Mouse (Mus musculus) CD4-positive, CD25-positive, alpha-beta regulatory T cell (primary cell): Measurements from ENCODE around the gene Epor. TPM values are rescaled to one million over a fixed set of nuclear protein-coding genes. Genes with fewer than 3 reads are reported as not detected.

Experiments
- polyA plus RNA-seq: library from polyadenylated mRNA; unstranded; fragments of 100-300 nt; shearing (Covaris generic); gene quantifications from one replicate; pipeline ENCODE4 v1.2.1, GENCODE M21; 2017

Epor gene
- polyA plus RNA-seq = 0.45 TPM

GRCm38 (mm10) chr9:21963417-21963816 is at the start of gene Epor:
Epor (minus strand) TSS chr9:21963506.

DNA sequence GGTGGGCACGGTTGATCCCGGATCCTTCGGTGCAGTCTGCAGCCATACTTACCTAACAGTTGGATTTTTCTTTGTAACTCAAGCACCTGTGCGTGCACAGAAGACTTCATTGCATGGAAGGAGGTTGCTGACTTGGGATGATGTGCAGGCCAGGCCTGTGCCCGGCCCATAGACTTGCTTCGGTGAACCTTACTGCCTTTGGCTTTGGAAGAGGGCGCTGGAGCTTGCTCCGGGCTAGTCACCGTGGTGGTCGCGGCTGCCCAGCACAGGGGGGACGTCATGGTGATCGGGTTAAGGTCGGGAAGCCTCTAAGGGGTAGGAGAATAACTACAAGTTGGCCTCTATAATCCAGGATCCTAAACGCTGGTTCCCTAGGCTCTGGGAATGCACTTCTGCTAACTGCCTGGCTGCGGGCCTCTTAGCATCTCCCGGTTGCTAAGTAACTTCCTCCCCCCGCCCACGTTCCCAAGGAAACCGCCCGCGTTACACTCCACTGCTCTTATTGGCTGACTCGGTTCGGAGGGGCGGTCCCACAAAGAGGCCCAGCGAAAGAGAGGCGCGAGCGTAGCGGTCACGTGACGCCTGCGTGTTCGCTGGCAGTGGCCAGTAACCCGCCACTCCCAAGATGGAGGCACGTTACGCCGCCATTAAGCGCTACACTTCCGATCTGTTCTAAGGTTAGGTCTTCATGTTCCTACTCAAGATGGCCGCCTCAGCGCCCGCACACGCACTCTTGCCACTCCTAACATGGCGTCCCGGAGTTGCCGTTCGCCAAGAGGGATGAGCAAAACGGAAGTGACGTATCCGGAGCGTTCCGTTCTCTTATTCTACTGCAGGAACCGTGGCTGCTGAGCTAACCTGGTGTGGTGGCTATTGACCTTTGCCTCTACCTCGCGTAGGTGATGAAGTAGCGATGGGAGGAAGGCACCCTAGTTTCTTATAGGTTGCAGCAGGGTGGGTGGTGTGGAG is 39.2 kb upstream of the Epor start, which contains the start of the genes Ccdc151 and Prkcsh:
Gene Ccdc151, minus strand, starts transcription at position 441 of the 969 bp plus-strand sequence.
Gene Prkcsh, plus strand, starts transcription at position 613 of the 969 bp plus-strand sequence.

DNA sequence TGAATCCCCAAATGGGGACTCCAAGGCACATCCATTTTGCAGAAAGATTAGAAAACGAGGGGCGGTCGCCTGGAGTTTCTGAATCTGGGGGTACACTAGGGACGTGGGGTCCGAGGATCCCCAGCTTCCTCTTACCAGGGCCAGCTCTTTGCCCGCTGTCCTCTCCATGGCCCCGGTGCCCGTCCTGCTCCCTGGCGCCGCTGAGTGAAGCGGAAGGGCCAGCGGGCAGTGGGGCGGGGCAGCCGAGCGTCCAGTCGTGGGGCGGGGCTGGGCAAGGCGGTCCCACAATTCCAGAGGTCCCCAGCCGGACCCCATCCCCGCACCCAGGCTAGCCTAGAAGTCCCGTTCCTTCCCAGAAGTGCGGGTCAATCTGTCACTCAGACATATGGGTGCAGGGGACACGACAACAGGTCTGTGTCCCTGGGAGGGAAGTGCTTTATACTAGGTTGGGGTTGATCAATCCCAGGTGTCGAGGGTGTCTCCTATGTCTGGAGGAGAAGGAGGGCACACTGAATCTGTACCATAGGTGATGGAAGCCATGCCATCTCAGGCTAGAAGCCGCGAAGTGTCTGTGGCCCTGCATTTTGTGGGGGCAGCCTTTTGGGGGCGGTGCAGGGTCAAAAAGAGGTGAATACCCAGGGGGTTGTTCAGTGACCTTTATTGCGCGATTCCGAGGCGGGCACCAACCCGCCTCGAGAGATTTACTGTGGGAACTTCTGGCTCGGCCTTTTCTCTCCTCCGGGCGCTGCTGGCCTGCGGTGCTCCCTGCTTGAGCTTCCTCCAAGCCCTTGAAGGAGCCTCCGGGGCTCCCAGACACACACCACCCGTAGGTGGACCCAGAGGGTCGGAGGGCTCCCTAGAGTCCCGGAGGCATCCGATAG is 26.2 kb upstream of the Epor start, which contains the start of gene Rgl3:
Gene Rgl3, minus strand, starts transcription at position 217 of the 881 bp plus-strand sequence.

GRCm38 (mm10) chr9:21955570-21956281 is 7.6 kb downstream of the Epor start, which contains the start of gene Swsap1:
Swsap1 (plus strand) TSS chr9:21955755.

DNA sequence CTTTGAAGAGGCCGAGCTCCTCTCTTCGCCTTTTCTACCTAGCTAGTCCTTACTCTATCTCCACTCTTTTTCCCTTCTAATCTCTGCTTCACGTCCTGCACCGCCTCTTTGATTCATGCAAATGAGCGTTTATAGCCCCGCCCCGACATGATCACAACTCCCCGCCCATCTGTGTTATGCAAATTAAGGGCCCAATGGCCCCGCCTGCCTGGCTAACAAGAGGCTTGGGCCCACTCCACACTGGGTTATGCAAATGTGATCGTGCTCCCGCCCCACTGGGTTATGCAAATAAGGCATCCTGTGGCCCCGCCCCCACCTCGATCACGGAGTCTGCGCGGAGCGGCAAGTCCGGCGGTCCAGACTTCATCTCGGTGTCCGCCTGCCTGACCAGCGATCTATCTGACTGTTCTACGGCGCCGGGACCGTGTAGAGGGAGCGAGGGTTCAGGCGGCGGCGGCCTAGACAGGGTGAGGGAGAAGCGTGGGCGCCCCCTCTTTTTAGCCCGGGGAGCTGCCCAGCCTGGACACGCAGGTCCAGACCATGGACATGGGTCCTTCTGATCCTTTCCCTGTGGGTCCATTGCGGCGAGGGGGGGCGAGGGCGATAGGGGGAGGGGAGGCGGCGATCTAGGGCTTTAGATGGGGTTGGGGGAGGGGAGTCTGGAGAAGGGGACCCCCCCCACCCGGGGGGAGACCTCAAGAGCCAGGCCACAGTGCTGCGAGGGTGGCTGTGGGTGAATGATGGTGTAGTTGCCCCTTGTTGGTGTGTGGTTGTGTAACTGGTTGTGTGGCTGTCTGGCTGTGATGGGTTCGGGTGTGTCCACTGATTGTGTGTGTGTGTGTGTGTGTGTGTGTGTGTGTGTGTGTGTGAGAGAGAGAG is 26.4 kb downstream of the Epor start, which contains the start of gene Plppr2:
Gene Plppr2, plus strand, starts transcription at position 342 of the 879 bp plus-strand sequence.

GRCm38 (mm10) chr9:21927208-21927753 is 36.0 kb downstream of the Epor start, which contains the start of the genes Ccdc159 and Tmem205:
Ccdc159 (plus strand) TSS chr9:21927471.
Tmem205 (minus strand) TSS chr9:21927556.

GRCm38 (mm10) chr9:21918035-21918592 is 45.2 kb downstream of the Epor start, which contains the start of gene Rab3d:
Rab3d (minus strand) TSS chr9:21918192.

Other genes with a start within 250 kb of the Epor start
- gene Ldlr, start 240.0 kb downstream of the Epor start, polyA plus RNA-seq = 30.3 TPM
- 3.3 TPM for gene Spc24, start 203.2 kb downstream of the Epor start, polyA plus RNA-seq
- gene Kank2, start 164.8 kb downstream of the Epor start, polyA plus RNA-seq = not detected
- not detected for gene Angptl8, start 128.0 kb downstream of the Epor start, polyA plus RNA-seq
- 2.1 TPM for gene Dock6, start 110.9 kb downstream of the Epor start, polyA plus RNA-seq
- 9.3 TPM for gene Rab3d, start 45.3 kb downstream of the Epor start, polyA plus RNA-seq
- 0.20 TPM for gene Ccdc159, start 36.0 kb downstream of the Epor start, polyA plus RNA-seq
- 1.7 TPM for gene Tmem205, start 36.0 kb downstream of the Epor start, polyA plus RNA-seq
- 1.1 TPM for gene Plppr2, start 26.5 kb downstream of the Epor start, polyA plus RNA-seq
- gene Swsap1, start 7.8 kb downstream of the Epor start, polyA plus RNA-seq = 14.6 TPM
- gene Rgl3, start 25.9 kb upstream of the Epor start, polyA plus RNA-seq = not detected
- not detected for gene Ccdc151, start 39.1 kb upstream of the Epor start, polyA plus RNA-seq
- gene Prkcsh, start 39.3 kb upstream of the Epor start, polyA plus RNA-seq = 83.1 TPM
- gene Elavl3, start 88.5 kb upstream of the Epor start, polyA plus RNA-seq = not detected
- not detected for gene Gm49318, start 107.8 kb upstream of the Epor start, polyA plus RNA-seq
- 26.5 TPM for gene Zfp653, start 107.9 kb upstream of the Epor start, polyA plus RNA-seq
- 52.0 TPM for gene Ecsit, start 121.9 kb upstream of the Epor start, polyA plus RNA-seq
- 0.07 TPM for gene Cnn1, start 135.7 kb upstream of the Epor start, polyA plus RNA-seq
- gene Elof1, start 153.7 kb upstream of the Epor start, polyA plus RNA-seq = 72.2 TPM
- 278 TPM for gene Acp5, start 172.2 kb upstream of the Epor start, polyA plus RNA-seq
- gene Pigyl, start 193.3 kb upstream of the Epor start, polyA plus RNA-seq = 38.4 TPM
- gene Zfp872, start 224.6 kb upstream of the Epor start, polyA plus RNA-seq = not detected